Mouse (Mus musculus) hindbrain, postnatal 0 days (tissue): ENCODE results near the gene Fggy. TPM values are rescaled to one million over a fixed set of nuclear protein-coding genes. Genes with fewer than 3 reads are reported as not detected.

Experiments used
- ATAC-seq: fragments of 200-750 bp; cut with Nextera tagmentation; 2 replicates; pipeline ENCODE4 v1.8.0; 2017; ENCODE audit warnings: mild to moderate bottlenecking, moderate TSS enrichment, moderate library complexity
- DNase-seq: peaks from one replicate; pipeline ENCODE4 v3.0.0-alpha.2; 2015; ENCODE audit warnings: low spot score
- H3K27ac ChIP-seq: fragments of 300-500 bp; sonication (generic); 2 replicates; pipeline ENCODE4 v1.5.1; 2014; ENCODE audit warnings: mild to moderate bottlenecking
- H3K27me3 ChIP-seq: fragments of 300-500 bp; sonication (generic); 2 replicates; pipeline ENCODE4 v1.6.1; 2014; ENCODE audit warnings: low read length, mixed read lengths; ENCODE audit not compliant: insufficient read depth
- H3K36me3 ChIP-seq: fragments of 300-500 bp; sonication (generic); 2 replicates; pipeline ENCODE4 v1.6.1; 2014; ENCODE audit warnings: low read length, mixed read lengths; ENCODE audit not compliant: insufficient read depth
- H3K4me1 ChIP-seq: fragments of 300-500 bp; sonication (generic); 2 replicates; pipeline ENCODE4 v1.6.1; 2014; ENCODE audit warnings: antibody characterized with exemption, low read length, mixed read lengths; ENCODE audit not compliant: insufficient read depth
- H3K4me2 ChIP-seq: fragments of 300-500 bp; sonication (generic); 2 replicates; pipeline ENCODE4 v1.6.1; 2014; ENCODE audit warnings: low read depth, mild to moderate bottlenecking, low read length, moderate library complexity, mixed read lengths
- H3K4me3 ChIP-seq: fragments of 300-500 bp; sonication (generic); 2 replicates; pipeline ENCODE4 v1.5.1; 2014; ENCODE audit warnings: low read length
- H3K9ac ChIP-seq: fragments of 300-500 bp; sonication (generic); replicated peaks from 2 replicates; pipeline ENCODE4 v1.6.1; 2014; ENCODE audit warnings: mild to moderate bottlenecking, low read length, moderate library complexity, mixed read lengths
- H3K9me3 ChIP-seq: fragments of 300-500 bp; sonication (generic); 2 replicates; pipeline ENCODE4 v1.6.1; 2016; ENCODE audit warnings: low read length, mixed read lengths
- CTCF ChIP-seq: IDR thresholded peaks from 2 replicates; pipeline ENCODE4 v1.5.1; 2016; ENCODE audit warnings: antibody characterized with exemption, control low read depth, low read depth
- WGBS: fragments of 180-500 bp; shearing (Covaris S2); extraction: QIAGEN DNeasy Blood & Tissue Kit; methylation state at CpG from one replicate; pipeline ENCODE4 v1.1.7; 2014; 5-methylcytosine and 5-hydroxymethylcytosine counted together
- polyA plus RNA-seq: library from polyadenylated mRNA; unstranded; fragments of >200 nt; fragmentation: Nextera tagmentation; extraction: Ambion mirVana; gene quantifications from 2 replicates; pipeline ENCODE4 v1.2.1, GENCODE M21; 2015
- total RNA-seq: library from RNA; depleted of rRNA; stranded (reverse); fragments of >200 nt; gene quantifications from 2 replicates; pipeline ENCODE4 v1.2.3, GENCODE M21; 2014

Fggy gene
- total and polyA plus RNA-seq, 2 experiments from 2014 or later, result 7.0 to 7.1 TPM

DNA sequence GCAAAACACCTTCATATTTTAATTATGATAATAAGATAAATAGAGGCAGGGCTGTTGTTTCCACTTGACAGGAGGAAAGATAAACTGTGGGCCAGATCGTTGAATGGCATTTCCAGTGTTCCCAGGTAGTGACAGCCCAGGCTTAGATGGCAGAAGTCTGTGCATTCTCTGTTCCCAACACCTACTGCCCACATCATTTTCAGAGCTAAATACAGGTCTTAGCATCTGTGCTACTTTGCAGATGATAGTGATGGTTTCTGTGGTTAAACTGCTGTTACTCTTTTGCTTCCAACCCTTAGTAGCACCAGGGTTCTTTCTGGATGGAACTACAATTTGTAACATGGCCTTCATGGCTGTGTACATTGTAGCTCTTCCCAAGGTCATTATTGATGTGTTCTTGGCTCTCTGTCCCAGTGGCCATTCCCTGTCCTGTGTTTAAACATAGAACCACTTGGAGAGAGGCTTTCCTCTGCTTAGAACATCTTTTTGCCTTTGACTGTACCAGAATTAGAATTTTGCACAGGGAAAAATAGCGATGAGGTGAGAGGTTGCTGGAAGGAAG, 31.5 kb downstream of the Fggy start:
- DNase-seq, result no peak
- H3K4me3 ChIP-seq, result no peak overlapping the region
- H3K9ac ChIP-seq, result no peak overlapping the region
- H3K4me2 ChIP-seq, result no peak overlapping the region
- no peaks in the 10 kb centered on the region for H3K4me1 ChIP-seq
- H3K27me3 ChIP-seq, result no peaks in the 10 kb centered on the region
- no peaks in the 10 kb centered on the region for H3K36me3 ChIP-seq
- ATAC-seq, result no peak
- H3K9me3 ChIP-seq, result no peaks in the 10 kb centered on the region
- WGBS, result 90% methylated on average over 2 of the region's 2 CpGs
- TF ChIP-seq CTCF, result no peak
- no peak overlapping the region for H3K27ac ChIP-seq

DNA sequence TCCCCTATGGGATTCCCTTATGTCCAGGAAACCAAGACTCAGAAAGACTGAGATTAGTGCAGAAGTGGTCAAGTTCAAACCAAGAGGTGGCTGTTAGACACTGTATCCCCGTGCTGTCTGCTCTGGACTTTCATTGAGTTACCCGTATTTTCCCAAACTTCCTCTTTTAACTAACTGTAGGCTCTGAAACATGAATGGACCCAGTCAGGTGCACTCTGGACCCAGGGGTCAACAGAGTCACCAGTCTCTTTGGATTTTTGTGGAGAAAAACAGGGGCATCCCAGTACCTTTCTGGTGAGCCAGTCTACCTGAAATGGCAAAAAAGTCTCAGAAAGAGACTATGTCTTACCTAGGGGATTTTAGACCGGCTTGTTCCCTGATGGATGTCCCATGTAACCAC, 33.6 kb downstream of the Fggy start:
- H3K9me3 ChIP-seq, result no peaks in the 10 kb centered on the region
- H3K27me3 ChIP-seq, result no peaks in the 10 kb centered on the region
- TF ChIP-seq CTCF, result no peak
- DNase-seq, result no peak
- WGBS, result 94% methylated on average over 3 of the region's 3 CpGs
- H3K36me3 ChIP-seq, result no peaks in the 10 kb centered on the region
- H3K4me2 ChIP-seq, result no peak overlapping the region
- ATAC-seq, result no peak
- no peaks in the 10 kb centered on the region for H3K4me1 ChIP-seq
- H3K9ac ChIP-seq, result no peak overlapping the region
- no peak overlapping the region for H3K27ac ChIP-seq
- H3K4me3 ChIP-seq, result no peak overlapping the region

DNA sequence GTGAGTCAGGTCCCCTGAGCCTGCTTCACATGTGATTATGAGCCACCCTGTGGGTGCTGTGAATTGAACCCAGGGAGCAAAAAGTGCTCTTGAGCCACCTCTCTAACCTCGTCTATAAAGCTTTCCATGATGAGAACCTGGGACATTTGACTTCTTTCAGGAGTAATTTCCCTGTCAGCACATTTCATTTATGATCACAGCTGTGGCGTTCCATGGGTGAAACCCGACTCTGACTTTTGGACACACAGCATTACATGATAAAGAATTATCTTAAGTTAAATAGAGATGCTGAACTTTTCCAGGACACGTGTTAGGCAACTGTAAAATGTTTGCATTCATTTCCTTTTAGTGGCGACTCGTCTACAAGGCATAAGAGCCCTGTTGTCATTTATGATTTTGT, 39.9 kb downstream of the Fggy start:
- no peak for TF ChIP-seq CTCF
- WGBS, result 87% methylated on average over 6 of the region's 6 CpGs
- H3K4me1 ChIP-seq, result no peaks in the 10 kb centered on the region
- H3K9ac ChIP-seq, result no peak overlapping the region
- H3K27ac ChIP-seq, result no peak overlapping the region
- DNase-seq, result no peak
- H3K9me3 ChIP-seq, result no peaks in the 10 kb centered on the region
- no peaks in the 10 kb centered on the region for H3K36me3 ChIP-seq
- H3K4me2 ChIP-seq, result no peak overlapping the region
- no peak for ATAC-seq
- H3K27me3 ChIP-seq, result no peaks in the 10 kb centered on the region
- H3K4me3 ChIP-seq, result no peak overlapping the region

DNA sequence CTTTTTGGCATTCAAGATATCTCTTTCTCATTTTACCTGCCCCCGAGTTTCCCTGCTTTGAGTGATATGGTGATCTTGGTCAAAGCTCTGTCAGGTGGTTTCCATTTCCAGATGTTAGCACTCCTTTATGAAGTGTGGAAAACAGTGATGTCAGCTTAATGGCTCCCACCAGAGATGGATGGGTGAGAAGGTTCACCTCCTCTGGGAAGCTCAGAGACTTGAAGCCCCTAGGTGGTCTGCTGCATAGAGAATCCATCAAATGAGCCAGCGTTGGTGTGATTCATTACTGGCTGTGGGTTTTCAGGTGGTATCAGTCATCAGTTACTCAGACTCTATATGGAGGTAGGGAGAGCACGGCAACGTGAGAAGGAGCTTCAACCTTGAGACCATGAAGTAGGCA, 44.5 kb downstream of the Fggy start:
- no peaks in the 10 kb centered on the region for H3K9me3 ChIP-seq
- no peak overlapping the region for H3K9ac ChIP-seq
- H3K27ac ChIP-seq, result no peak overlapping the region
- H3K4me3 ChIP-seq, result no peak overlapping the region
- ATAC-seq, result no peak
- no peak for DNase-seq
- no peak overlapping the region for H3K4me2 ChIP-seq
- no peak for TF ChIP-seq CTCF
- H3K4me1 ChIP-seq, result no peaks in the 10 kb centered on the region
- WGBS, result 91% methylated on average over 4 of the region's 4 CpGs
- H3K27me3 ChIP-seq, result no peaks in the 10 kb centered on the region
- H3K36me3 ChIP-seq, result no peaks in the 10 kb centered on the region

DNA sequence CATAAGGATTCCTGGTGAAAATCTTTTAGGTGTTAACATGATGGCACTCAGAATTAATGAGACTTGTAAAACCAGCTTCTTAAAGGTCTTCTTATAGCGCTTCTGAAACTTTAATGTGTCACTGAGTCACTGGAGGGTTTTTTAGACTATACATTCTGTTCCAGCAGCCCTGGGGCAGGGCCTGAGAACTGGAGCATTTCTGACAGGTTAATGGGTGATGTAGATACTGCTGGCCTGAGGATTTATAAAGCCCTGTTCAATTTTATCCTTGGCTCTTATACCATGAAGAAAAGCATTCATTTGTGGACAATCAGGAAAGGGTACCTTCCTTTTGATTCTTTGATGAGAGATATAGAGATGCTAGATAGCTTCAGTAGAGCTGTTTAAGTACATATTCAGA, 45.9 kb downstream of the Fggy start:
- no peaks in the 10 kb centered on the region for H3K9me3 ChIP-seq
- H3K4me3 ChIP-seq, result no peak overlapping the region
- no peaks in the 10 kb centered on the region for H3K36me3 ChIP-seq
- WGBS, result 94% methylated on average over 1 of the region's 1 CpGs
- no peak for TF ChIP-seq CTCF
- no peak overlapping the region for H3K9ac ChIP-seq
- H3K4me1 ChIP-seq, result no peaks in the 10 kb centered on the region
- no peaks in the 10 kb centered on the region for H3K27me3 ChIP-seq
- no peak overlapping the region for H3K27ac ChIP-seq
- no peak for DNase-seq
- no peak overlapping the region for H3K4me2 ChIP-seq
- ATAC-seq, result no peak

DNA sequence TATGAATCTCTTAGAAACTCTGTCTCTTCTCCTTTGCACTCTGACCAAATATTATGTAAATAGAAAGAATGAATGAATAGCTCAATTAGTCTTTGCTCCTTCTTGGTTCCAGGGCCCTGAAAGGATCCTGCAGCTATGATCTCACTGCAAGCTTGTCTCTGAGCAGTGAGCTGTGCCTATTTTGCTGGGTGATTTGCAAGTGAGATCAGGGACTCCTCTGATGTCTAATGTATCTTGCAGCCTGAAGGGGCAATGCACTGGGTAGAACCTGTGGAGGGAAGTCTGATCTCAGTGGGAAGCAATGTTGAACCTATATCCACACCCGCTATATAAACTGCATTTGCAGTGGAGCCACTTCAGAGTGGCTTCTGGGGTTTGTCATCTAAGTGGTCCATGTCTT, 53.4 kb downstream of the Fggy start:
- H3K27me3 ChIP-seq, result no peaks in the 10 kb centered on the region
- no peak overlapping the region for H3K4me3 ChIP-seq
- no peak overlapping the region for H3K27ac ChIP-seq
- DNase-seq (no peak), ATAC-seq (no peak)
- no peaks in the 10 kb centered on the region for H3K4me1 ChIP-seq
- 100% methylated on average over 1 of the region's 1 CpGs for WGBS
- H3K4me2 ChIP-seq, result no peak overlapping the region
- H3K9ac ChIP-seq, result no peak overlapping the region
- no peaks in the 10 kb centered on the region for H3K36me3 ChIP-seq
- H3K9me3 ChIP-seq, result no peaks in the 10 kb centered on the region
- no peak for TF ChIP-seq CTCF

DNA sequence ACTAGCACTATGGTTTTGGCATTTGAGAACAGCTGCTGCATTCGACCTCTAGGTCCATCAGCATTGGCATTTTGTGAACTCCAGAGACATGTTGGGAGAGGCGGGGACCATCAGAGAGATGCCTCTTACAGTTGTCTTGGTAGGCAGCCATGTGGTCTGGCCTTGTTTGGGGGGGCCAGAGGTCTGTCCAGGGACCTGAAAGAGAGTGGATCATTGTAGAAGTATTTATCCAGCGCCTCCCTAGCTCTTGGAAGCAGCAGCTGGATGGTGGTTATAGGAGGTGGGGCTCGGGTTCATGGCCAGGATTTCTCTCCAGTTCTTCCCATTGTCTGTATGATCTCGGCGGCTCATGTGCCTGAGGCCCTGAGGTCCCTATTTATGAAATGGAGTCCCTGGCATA, 54.1 kb downstream of the Fggy start:
- Histone ChIP-seq H3K27me3 (no peaks in the 10 kb centered on the region), H3K4me1 (no peaks in the 10 kb centered on the region), H3K9me3 (no peaks in the 10 kb centered on the region), H3K27ac (no peak overlapping the region), H3K4me3 (no peak overlapping the region), H3K36me3 (no peaks in the 10 kb centered on the region), H3K4me2 (no peak overlapping the region), H3K9ac (no peak overlapping the region)
- no peak for DNase-seq
- ATAC-seq, result no peak
- TF ChIP-seq CTCF, result no peak
- 90% methylated on average over 6 of the region's 6 CpGs for WGBS
